Mouse (Mus musculus) embryonic fibroblast, embryonic 13.5 days (primary cell): ENCODE data around the gene Cap2.

Experiments
- CTCF ChIP-seq: IDR thresholded peaks from 2 replicates; pipeline ENCODE4 v1.5.1; 2011; ENCODE audit warnings: mild to moderate bottlenecking, control low read depth, low read length, moderate library complexity, borderline replicate concordance; ENCODE audit not compliant: insufficient read depth
- POLR2A ChIP-seq: IDR thresholded peaks from 2 replicates; pipeline ENCODE4 v1.6.1; 2011; ENCODE audit warnings: low read depth, mild to moderate bottlenecking, control low read depth, low read length, moderate library complexity

DNA sequence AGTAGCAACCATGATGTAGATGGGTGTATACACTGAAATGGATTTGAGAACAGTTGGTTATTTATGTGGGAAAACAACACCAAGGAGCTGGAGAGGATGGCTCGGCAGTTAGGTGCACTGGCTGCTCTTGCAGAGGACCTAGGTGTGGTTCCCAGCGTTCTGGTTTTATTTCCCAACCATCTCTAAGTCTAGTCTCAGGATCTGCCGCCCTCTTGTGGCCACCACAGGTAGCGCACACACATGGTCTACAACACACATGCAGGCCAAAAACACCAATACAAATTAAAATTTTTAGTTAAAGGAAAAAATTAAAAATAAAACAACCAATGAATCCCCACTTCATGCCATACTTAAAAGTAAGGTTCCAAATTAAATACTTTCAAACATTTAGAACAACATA is 140.7 kb downstream of the Cap2 start:
- TF ChIP-seq POLR2A (no peak), CTCF (peak; percentile 48; the same call in 1 of the 2 replicates)
